Mouse (Mus musculus) E14TG2a.4 (cell line): ENCODE measurements around the gene Rab8b.

Experiments
- CTCF ChIP-seq: conservative IDR thresholded peaks from 2 replicates; pipeline ENCODE4 v1.5.1; 2014; ENCODE audit warnings: low read length
- POU5F1 ChIP-seq: IDR thresholded peaks from 2 replicates; pipeline ENCODE4 v1.6.1; 2014; ENCODE audit warnings: low read length, borderline replicate concordance

DNA sequence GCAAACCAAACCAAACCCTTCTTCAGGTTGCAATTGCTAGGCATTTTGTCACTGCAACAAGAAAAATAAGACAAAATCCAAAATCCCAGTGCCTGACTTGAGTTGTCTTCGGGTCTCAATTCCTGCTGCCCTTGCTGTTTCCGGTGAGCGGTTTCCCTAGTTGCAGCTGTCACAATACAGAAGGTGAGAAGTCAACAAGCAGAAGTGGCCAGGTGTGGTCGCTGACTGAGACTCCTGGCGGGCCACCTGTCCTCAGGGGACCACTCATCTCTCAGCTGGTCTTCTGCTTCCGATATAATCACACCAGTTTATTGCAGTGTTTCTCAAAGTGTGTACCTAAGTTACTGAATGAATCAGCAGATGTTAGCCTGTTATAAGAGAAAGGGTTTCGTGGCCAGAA, 10.9 kb upstream of the Rab8b start:
- no peak for TF ChIP-seq CTCF
- TF ChIP-seq POU5F1, result no peak
